In the genomic region with DNA sequence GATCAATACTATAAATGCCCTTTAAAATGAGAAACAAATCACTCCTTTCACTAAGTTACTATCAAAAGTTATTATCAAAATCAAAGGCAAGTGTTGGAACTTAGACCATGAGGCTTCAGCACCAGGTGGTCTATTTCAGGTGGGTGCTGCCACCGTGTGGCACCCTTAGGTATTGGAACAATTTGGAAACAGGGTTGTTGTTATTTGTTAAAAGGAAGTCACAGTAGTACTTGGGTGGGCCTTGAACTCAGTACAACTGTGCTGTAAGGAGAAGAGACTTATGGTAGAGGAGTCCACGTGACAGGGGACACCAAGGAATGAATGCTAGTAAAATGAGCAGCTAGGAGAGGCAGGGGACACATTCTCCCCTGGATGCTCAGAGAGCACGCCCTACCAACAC, we compare ENCODE assay signal across 10 mouse cellular contexts.
DNase-seq lines count a peak whose midpoint lies in the region; ATAC-seq and TF ChIP-seq lines count a peak whose summit lies in the region.
"Had no signal": no experiment of that assay in that cellular context is flagged by ENCODE, and none has a peak within 500 bp of the region (broad histone marks: within the 10 kb centered on the region; RNA-seq: fewer than 3 reads in every experiment).

No protein-coding gene starts in this region.

- H3K27ac ChIP-seq in heart, postnatal 0 days (ENCODE audit: low read depth): no peak overlapping the region
- H3K27ac ChIP-seq in heart, embryonic 11.5 days (ENCODE audit: low read depth, low read length): no peak overlapping the region
- H3K27ac ChIP-seq in intestine, embryonic 15.5 days: no peak overlapping the region
- H3K27ac ChIP-seq: embryonic facial prominence, embryonic 15.5 days; limb, embryonic 13.5 days had no signal

- H3K9ac ChIP-seq in heart, postnatal 0 days (replicated peaks; ENCODE audit: low read depth, low read length): no peak overlapping the region
- H3K9ac ChIP-seq in heart, embryonic 11.5 days (ENCODE audit: low read depth, low read length): no peak overlapping the region
- H3K9ac ChIP-seq in intestine, embryonic 15.5 days: no peak overlapping the region
- H3K9ac ChIP-seq: embryonic facial prominence, embryonic 15.5 days; limb, embryonic 13.5 days had no signal

- H3K4me1 ChIP-seq in heart, postnatal 0 days (ENCODE audit: control insufficient read depth, insufficient read depth): no peaks in the 10 kb centered on the region
- no peaks in the 10 kb centered on the region for H3K4me1 ChIP-seq in heart, embryonic 11.5 days (ENCODE audit: control insufficient read depth, insufficient read depth, low read length)
- H3K4me1 ChIP-seq in intestine, embryonic 15.5 days (replicated peaks): no peaks in the 10 kb centered on the region
- H3K4me1 ChIP-seq: embryonic facial prominence, embryonic 15.5 days; limb, embryonic 13.5 days had no signal

- peaks cover 8% of the 10 kb centered on the region; the same call in 1 of the 2 replicates for H3K36me3 ChIP-seq in heart, postnatal 0 days (replicated peaks; ENCODE audit: control insufficient read depth, insufficient read depth, low read length)
- H3K36me3 ChIP-seq in heart, embryonic 11.5 days (ENCODE audit: control insufficient read depth, insufficient read depth, low read length): peaks cover 3% of the 10 kb centered on the region; the same call in 1 of the 2 replicates
- peaks cover 6% of the 10 kb centered on the region for H3K36me3 ChIP-seq in intestine, embryonic 15.5 days
- H3K36me3 ChIP-seq: embryonic facial prominence, embryonic 15.5 days had no signal

- TF ChIP-seq EP300 in heart, postnatal 0 days (IDR thresholded peaks at IDR 0.05; ENCODE audit: low read depth): no peak

- H3K9me3 ChIP-seq in heart, postnatal 0 days (replicated peaks; ENCODE audit: control insufficient read depth, low read length): no peaks in the 10 kb centered on the region
- no peaks in the 10 kb centered on the region for H3K9me3 ChIP-seq in heart, embryonic 11.5 days (replicated peaks; ENCODE audit: control insufficient read depth, low read length)
- no peaks in the 10 kb centered on the region for H3K9me3 ChIP-seq in intestine, embryonic 15.5 days
- H3K9me3 ChIP-seq: embryonic facial prominence, embryonic 15.5 days; limb, embryonic 13.5 days had no signal

- no peaks in the 10 kb centered on the region for H3K27me3 ChIP-seq in heart, postnatal 0 days (ENCODE audit: control insufficient read depth, insufficient read depth, low read length)
- H3K27me3 ChIP-seq in heart, embryonic 11.5 days (ENCODE audit: control insufficient read depth, insufficient read depth, low read length): no peaks in the 10 kb centered on the region
- no peaks in the 10 kb centered on the region for H3K27me3 ChIP-seq in intestine, embryonic 15.5 days (replicated peaks)
- H3K27me3 ChIP-seq: embryonic facial prominence, embryonic 15.5 days; limb, embryonic 13.5 days had no signal

- 43% methylated on average over 3 of the region's 3 CpGs for WGBS in heart, postnatal 0 days
- WGBS in heart, embryonic 11.5 days (ENCODE audit: insufficient replicate concordance): 37% methylated on average over 3 of the region's 3 CpGs
- WGBS in intestine, embryonic 15.5 days: 44% methylated on average over 3 of the region's 3 CpGs

- H3K4me2 ChIP-seq in heart, postnatal 0 days (ENCODE audit: low read depth, low read length): no peak overlapping the region
- no peak overlapping the region for H3K4me2 ChIP-seq in heart, embryonic 11.5 days
- H3K4me2 ChIP-seq in intestine, embryonic 15.5 days (replicated peaks): no peak overlapping the region
- H3K4me2 ChIP-seq: embryonic facial prominence, embryonic 15.5 days; limb, embryonic 13.5 days had no signal

- peak; percentile 81 for TF ChIP-seq CTCF in heart, postnatal 0 days (IDR thresholded peaks at IDR 0.05; ENCODE audit: low read depth)

- peak; percentile 33 for DNase-seq in heart, postnatal 0 days (ENCODE audit: low spot score)
- DNase-seq in CD4-positive helper T cell, adult 2 months (ENCODE audit: low read depth, low spot score): peak; percentile 58
- peak; percentile 69 for DNase-seq in embryo, embryonic 11 days
- DNase-seq in lung, postnatal 14 days: peak; percentile 66
- peak; percentile 35 to 73 for DNase-seq in spleen, postnatal 4 days (ENCODE audit: low spot score in 2 of 2)

- no peak overlapping the region for H3K4me3 ChIP-seq in heart, postnatal 0 days (ENCODE audit: low read depth, low read length)
- no peak overlapping the region for H3K4me3 ChIP-seq in heart, embryonic 11.5 days (ENCODE audit: low read depth, low read length)
- H3K4me3 ChIP-seq in intestine, embryonic 15.5 days (replicated peaks): no peak overlapping the region
- H3K4me3 ChIP-seq: embryonic facial prominence, embryonic 15.5 days; limb, embryonic 13.5 days had no signal

- no peak for ATAC-seq in heart, postnatal 0 days (ENCODE audit: insufficient read depth, low read depth)
- ATAC-seq in heart, embryonic 11.5 days (replicated peaks; ENCODE audit: insufficient number of reproducible peaks, low FRiP score, low TSS enrichment): no peak
- peak; percentile 65 for ATAC-seq in activated CD4-positive, CD25-positive, alpha-beta regulatory T cell, adult 4 months
- peak; percentile 37; the same call in 1 of the 2 replicates for ATAC-seq in intestine, embryonic 15.5 days

Comparison
In these comparisons a context has a peak if more than half of its experiments do, and no peak if none do; other contexts are left out.
1. ATAC-seq: peak in activated CD4-positive, CD25-positive, alpha-beta regulatory T cell, adult 4 months (single experiment) and intestine, embryonic 15.5 days (single experiment); none in heart, postnatal 0 days (single experiment) and heart, embryonic 11.5 days (single experiment).
2. Peak in every context shown above with its lines, with median percentiles within 50 percentile points of each other: DNase-seq.